Comparison of ENCODE assay signal across 19 mouse cellular contexts in the genomic region with DNA sequence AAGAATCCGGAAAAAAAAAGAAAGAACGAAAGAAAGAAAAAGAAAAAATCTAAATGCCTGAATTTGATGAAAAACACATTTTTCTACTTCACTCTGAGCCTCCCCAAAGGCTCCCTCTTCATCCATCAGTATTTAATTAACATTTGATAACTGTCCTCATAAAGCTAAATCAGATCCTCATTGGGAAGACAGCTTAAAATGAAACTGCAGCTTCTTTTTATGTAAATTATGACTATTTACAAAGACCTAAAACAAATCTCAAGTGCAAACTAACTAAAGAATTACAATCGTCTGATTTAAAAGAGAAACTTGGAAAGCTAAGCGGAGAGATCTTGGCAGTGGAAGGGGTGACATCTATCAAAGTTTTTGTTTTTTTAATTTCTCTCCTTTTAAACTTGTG.
"Had no signal": no experiment of that assay in that cellular context is flagged by ENCODE, and none has a peak within 500 bp of the region (broad histone marks: within the 10 kb centered on the region; RNA-seq: fewer than 3 reads in every experiment).

No protein-coding gene starts in this region.

- H3K27ac ChIP-seq: layer of hippocampus, adult 2 months; liver, embryonic 14.5 days; midbrain, embryonic 12.5 days; stomach, postnatal 0 days had no signal

- H3K9me3 ChIP-seq: kidney, embryonic 15.5 days; limb, embryonic 15.5 days; lung, embryonic 15.5 days; midbrain, embryonic 12.5 days had no signal

- H3K4me1 ChIP-seq: midbrain, embryonic 12.5 days had no signal

- DNase-seq: kidney, adult 11 months; kidney, adult 8-10 months; kidney, postnatal 14 days; layer of hippocampus, adult 9-11 months; liver, postnatal 0 days; lung, postnatal 10 days; lung, postnatal 4 days; right cerebral cortex, postnatal 4 days; thymus, adult 2 months; thymus, postnatal 14 days; thymus, postnatal 4 days had no signal

- H3K4me3 ChIP-seq: kidney, embryonic 15.5 days; layer of hippocampus, adult 2 months; limb, embryonic 15.5 days; lung, embryonic 15.5 days; midbrain, embryonic 12.5 days had no signal

- ATAC-seq: liver, postnatal 0 days had no signal

- H3K36me3 ChIP-seq: kidney, embryonic 15.5 days; limb, embryonic 15.5 days; lung, embryonic 15.5 days; midbrain, embryonic 12.5 days had no signal

- H3K9ac ChIP-seq: kidney, embryonic 15.5 days; limb, embryonic 15.5 days; liver, embryonic 14.5 days; liver, postnatal 0 days; lung, embryonic 15.5 days; midbrain, embryonic 12.5 days had no signal

- H3K27me3 ChIP-seq: kidney, embryonic 15.5 days; limb, embryonic 15.5 days; lung, embryonic 15.5 days; midbrain, embryonic 12.5 days had no signal

- H3K4me2 ChIP-seq: kidney, embryonic 15.5 days; limb, embryonic 15.5 days; liver, embryonic 11.5 days; lung, embryonic 15.5 days; midbrain, embryonic 12.5 days had no signal
